15 mouse cellular contexts compared by ENCODE assay signal in genomic region chr4:89650352-89651311, GRCm38 (mm10). TPM values are rescaled to one million over a fixed set of nuclear protein-coding genes. Genes with fewer than 3 reads are reported as not detected.
A peak's percentile ranks its signal among the peaks of the same experiment; 100 is the strongest.
DNase-seq lines count a peak whose midpoint lies in the region; ATAC-seq and TF ChIP-seq lines count a peak whose summit lies in the region.
"Had no signal": no experiment of that assay in that cellular context is flagged by ENCODE, and none has a peak within 500 bp of the region (broad histone marks: within the 10 kb centered on the region; RNA-seq: fewer than 3 reads in every experiment).

No protein-coding gene starts in this region.

- H3K36me3 ChIP-seq in kidney, postnatal 0 days (ENCODE audit: insufficient read depth, low read length) = no peaks in the 10 kb centered on the region
- H3K36me3 ChIP-seq in kidney, adult 2 months (ENCODE audit: control insufficient read depth, insufficient read depth, low read length) = no peaks in the 10 kb centered on the region
- no peaks in the 10 kb centered on the region for H3K36me3 ChIP-seq in forebrain, embryonic 10.5 days (replicated peaks)
- no peaks in the 10 kb centered on the region for H3K36me3 ChIP-seq in hindbrain, embryonic 14.5 days (replicated peaks; ENCODE audit: control insufficient read depth, insufficient read depth)
- H3K36me3 ChIP-seq in neural tube, embryonic 13.5 days = no peaks in the 10 kb centered on the region
- H3K36me3 ChIP-seq: lung, embryonic 15.5 days had no signal

- no peak overlapping the region for H3K27ac ChIP-seq in kidney, postnatal 0 days
- H3K27ac ChIP-seq in kidney, adult 2 months (ENCODE audit: insufficient read depth, low read depth, low read length) = no peak overlapping the region
- H3K27ac ChIP-seq in forebrain, embryonic 10.5 days = peak overlapping the region; percentile 78
- H3K27ac ChIP-seq in hindbrain, embryonic 14.5 days = no peak overlapping the region
- no peak overlapping the region; the same call in 1 of the 2 replicates for H3K27ac ChIP-seq in neural tube, embryonic 13.5 days (replicated peaks)
- H3K27ac ChIP-seq: lung, embryonic 15.5 days had no signal

- H3K4me1 ChIP-seq in kidney, postnatal 0 days (replicated peaks; ENCODE audit: insufficient read depth, low read length) = no peaks in the 10 kb centered on the region
- no peaks in the 10 kb centered on the region for H3K4me1 ChIP-seq in kidney, adult 2 months (ENCODE audit: control insufficient read depth, insufficient read depth, low read length)
- H3K4me1 ChIP-seq in forebrain, embryonic 10.5 days = peaks cover 66% of the 10 kb centered on the region
- H3K4me1 ChIP-seq in hindbrain, embryonic 14.5 days (replicated peaks; ENCODE audit: control insufficient read depth, insufficient read depth, low read length) = 0 out of 2 replicates have a peak, but pooled peaks cover 4% of the 10 kb centered on the region
- peaks cover 9% of the 10 kb centered on the region for H3K4me1 ChIP-seq in neural tube, embryonic 13.5 days (replicated peaks)
- H3K4me1 ChIP-seq: lung, embryonic 15.5 days had no signal

- H3K4me3 ChIP-seq in kidney, postnatal 0 days (replicated peaks; ENCODE audit: low read depth, low read length) = no peak overlapping the region
- H3K4me3 ChIP-seq in kidney, adult 2 months (ENCODE audit: insufficient read depth, low read depth, low read length) = no peak overlapping the region
- peak overlapping the region; percentile 12; the same call in 1 of the 2 replicates for H3K4me3 ChIP-seq in forebrain, embryonic 10.5 days
- no peak overlapping the region for H3K4me3 ChIP-seq in hindbrain, embryonic 14.5 days (replicated peaks; ENCODE audit: low read length)
- H3K4me3 ChIP-seq in neural tube, embryonic 13.5 days = no peak overlapping the region
- H3K4me3 ChIP-seq: lung, embryonic 15.5 days had no signal

- TF ChIP-seq CTCF in kidney, postnatal 0 days (IDR thresholded peaks at IDR 0.05; ENCODE audit: low read depth) = no peak
- no peak for TF ChIP-seq CTCF in kidney, adult 2 months (conservative IDR thresholded peaks at IDR 0.05; ENCODE audit: insufficient read depth, insufficient read length, low read depth, low read length)

- peak; percentile 4 for DNase-seq in kidney, postnatal 0 days (ENCODE audit: low spot score)
- no peak for DNase-seq in kidney, adult 2 months
- DNase-seq in forebrain, embryonic 10.5 days (ENCODE audit: extremely low spot score, low spot score) = peak; percentile 47
- DNase-seq in hindbrain, embryonic 14.5 days (ENCODE audit: low spot score) = no peak
- DNase-seq in frontal cortex, postnatal 36 days (ENCODE audit: low spot score in 2 of 2) = no peak
- no peak for DNase-seq in right cerebral cortex, postnatal 36 days (ENCODE audit: low spot score in 2 of 2)
- DNase-seq: kidney, adult 11 months; spleen, adult 18-20 months; thymus, adult 18-20 months had no signal

- 70% methylated on average over 20 of the region's 20 CpGs for WGBS in kidney, postnatal 0 days
- 65% methylated on average over 20 of the region's 20 CpGs for WGBS in kidney, adult 2 months
- 26% methylated on average over 20 of the region's 20 CpGs for WGBS in forebrain, embryonic 10.5 days
- 57% methylated on average over 20 of the region's 20 CpGs for WGBS in hindbrain, embryonic 14.5 days
- WGBS in neural tube, embryonic 13.5 days = 53% methylated on average over 20 of the region's 20 CpGs

- no peak overlapping the region for H3K4me2 ChIP-seq in kidney, postnatal 0 days (ENCODE audit: low read length)
- peak overlapping the region; percentile 29 for H3K4me2 ChIP-seq in hindbrain, embryonic 14.5 days (replicated peaks)
- peak overlapping the region; percentile 33 for H3K4me2 ChIP-seq in neural tube, embryonic 13.5 days
- H3K4me2 ChIP-seq: lung, embryonic 15.5 days had no signal

- H3K9me3 ChIP-seq in kidney, postnatal 0 days (replicated peaks; ENCODE audit: low read length) = no peaks in the 10 kb centered on the region
- H3K9me3 ChIP-seq in forebrain, embryonic 10.5 days = no peaks in the 10 kb centered on the region
- no peaks in the 10 kb centered on the region for H3K9me3 ChIP-seq in hindbrain, embryonic 14.5 days (ENCODE audit: control insufficient read depth, low read length)
- no peaks in the 10 kb centered on the region for H3K9me3 ChIP-seq in neural tube, embryonic 13.5 days
- H3K9me3 ChIP-seq: lung, embryonic 15.5 days had no signal

- no peaks in the 10 kb centered on the region for H3K27me3 ChIP-seq in kidney, postnatal 0 days (ENCODE audit: insufficient read depth, low read length)
- H3K27me3 ChIP-seq in kidney, adult 2 months (replicated peaks; ENCODE audit: control insufficient read depth, insufficient read depth, low read length) = no peaks in the 10 kb centered on the region; the same call in 1 of the 2 replicates
- no peaks in the 10 kb centered on the region for H3K27me3 ChIP-seq in forebrain, embryonic 10.5 days (ENCODE audit: poor library complexity, severe bottlenecking)
- no peaks in the 10 kb centered on the region for H3K27me3 ChIP-seq in hindbrain, embryonic 14.5 days (ENCODE audit: control insufficient read depth, insufficient read depth, low read length)
- H3K27me3 ChIP-seq in neural tube, embryonic 13.5 days = no peaks in the 10 kb centered on the region
- H3K27me3 ChIP-seq: lung, embryonic 15.5 days had no signal

- no peak for TF ChIP-seq POLR2A in kidney, adult 2 months (IDR thresholded peaks at IDR 0.05; ENCODE audit: low read depth, low read length)

- ATAC-seq in kidney, postnatal 0 days (replicated peaks; ENCODE audit: low FRiP score, low read depth) = no peak
- ATAC-seq in hindbrain, embryonic 14.5 days (ENCODE audit: low FRiP score) = 0 out of 2 replicates have a peak, but pooled peaks have one; percentile 51
- ATAC-seq in neural tube, embryonic 13.5 days (ENCODE audit: low read depth) = peak; percentile 47; the same call in 1 of the 2 replicates
- no peak for ATAC-seq in CD4-positive, CD25-positive, alpha-beta regulatory T cell, adult 4 months
- ATAC-seq: activated CD4-positive, CD25-positive, alpha-beta regulatory T cell, adult 4 months had no signal

- no peak overlapping the region for H3K9ac ChIP-seq in kidney, postnatal 0 days (ENCODE audit: low read depth, low read length)
- peak overlapping the region; percentile 34; the same call in 1 of the 2 replicates for H3K9ac ChIP-seq in hindbrain, embryonic 14.5 days
- no peak overlapping the region; the same call in 1 of the 2 replicates for H3K9ac ChIP-seq in neural tube, embryonic 13.5 days
- H3K9ac ChIP-seq: lung, embryonic 15.5 days had no signal

RNA-seq across cellular contexts. Expression of gene Dmrta1, which starts 28.6 kb away (rescaled TPM):
- polyA plus RNA-seq in kidney, postnatal 0 days (2015; fragmentation: Nextera tagmentation; extraction: Ambion mirVana) = 0.05 and 0.08 TPM in 2 replicates
- 0.03 and 0.05 TPM in 2 replicates for polyA plus RNA-seq in kidney, adult 2 months (2012; rRNA removed)
- polyA plus RNA-seq in forebrain, embryonic 10.5 days (2016; fragmentation: Nextera tagmentation; extraction: Ambion mirVana) = 9.3 and 11.1 TPM in 2 replicates
- polyA plus RNA-seq in hindbrain, embryonic 14.5 days (2014; fragmentation: Nextera tagmentation; extraction: Ambion mirVana) = 0.35 and 0.52 TPM in 2 replicates
- 0.53 and 0.72 TPM in 2 replicates for polyA plus RNA-seq in neural tube, embryonic 13.5 days (2015; fragmentation: Nextera tagmentation; extraction: Ambion mirVana)
- polyA plus RNA-seq in CD4-positive, CD25-positive, alpha-beta regulatory T cell, adult 4 months (2017; shearing (Covaris generic)) = not detected
- polyA plus RNA-seq: C2C12; large intestine, adult 2 months; lung, embryonic 15.5 days had no signal

Comparison
In these comparisons a context has a peak if more than half of its experiments do, and no peak if none do; other contexts are left out.
1. DNase-seq: peak in kidney, postnatal 0 days (single experiment) and forebrain, embryonic 10.5 days (single experiment); none in kidney, adult 2 months (single experiment), hindbrain, embryonic 14.5 days (single experiment), frontal cortex, postnatal 36 days (0 of 2) and right cerebral cortex, postnatal 36 days (0 of 2).
2. ATAC-seq: peak in hindbrain, embryonic 14.5 days (single experiment) and neural tube, embryonic 13.5 days (single experiment); none in kidney, postnatal 0 days (single experiment) and CD4-positive, CD25-positive, alpha-beta regulatory T cell, adult 4 months (single experiment).